Mouse (Mus musculus) thymus, postnatal 36 days (tissue): ENCODE results near the gene Dclk1.

Experiments used
- DNase-seq, 2 experiments: peaks; one replicate each; pipeline ENCODE4 v3.0.0; 2022; ENCODE audit warnings: mixed read lengths in 2 of 2

Gene Dclk1

DNA sequence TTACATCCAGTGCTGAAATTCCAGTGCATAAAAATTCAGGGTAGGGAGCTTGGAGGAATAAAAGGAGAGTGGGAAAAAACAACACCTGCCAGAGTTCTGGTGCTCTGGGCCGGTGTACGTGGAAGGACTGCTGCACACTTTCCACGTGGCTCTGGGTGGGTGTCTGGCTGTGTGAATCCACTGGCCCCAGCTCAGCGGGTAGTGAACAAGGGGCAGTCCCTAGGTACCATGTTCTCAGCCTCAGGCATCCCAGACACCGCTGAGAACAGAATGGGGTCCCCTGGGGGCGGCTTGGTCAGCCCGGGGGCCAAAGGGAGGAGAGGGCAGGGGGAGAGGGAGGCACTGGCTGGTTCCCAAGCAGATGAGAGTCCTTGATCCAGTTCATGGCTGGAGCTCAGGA lies 164.5 kb downstream of the Dclk1 start:
- no peak for DNase-seq

GRCm38 (mm10) chr3:55411547-55411946 lies 169.4 kb downstream of the Dclk1 start:
- no peak for DNase-seq

DNA sequence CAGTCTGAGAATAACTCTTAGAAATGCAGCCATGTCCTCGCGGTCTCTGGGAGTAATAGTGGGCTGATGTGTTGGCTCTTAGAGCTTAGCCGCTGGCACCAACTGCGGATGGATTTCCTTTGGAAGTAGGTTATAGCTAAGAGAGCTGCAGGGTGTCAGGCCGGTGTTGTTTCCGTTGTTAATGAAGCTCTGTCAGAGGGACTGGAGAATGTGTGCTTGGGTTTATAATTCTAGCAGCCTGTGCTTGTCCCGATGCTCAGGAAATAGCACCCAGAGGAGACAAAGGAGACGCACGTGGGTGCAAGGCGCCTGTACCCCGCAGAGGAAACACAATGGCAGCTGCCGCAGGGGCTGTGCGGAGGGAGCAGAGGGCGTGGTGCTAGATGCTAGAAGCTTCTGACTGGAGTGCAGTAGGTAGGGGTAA lies 173.4 kb downstream of the Dclk1 start:
- DNase-seq = peak; percentile 11 to 30

DNA sequence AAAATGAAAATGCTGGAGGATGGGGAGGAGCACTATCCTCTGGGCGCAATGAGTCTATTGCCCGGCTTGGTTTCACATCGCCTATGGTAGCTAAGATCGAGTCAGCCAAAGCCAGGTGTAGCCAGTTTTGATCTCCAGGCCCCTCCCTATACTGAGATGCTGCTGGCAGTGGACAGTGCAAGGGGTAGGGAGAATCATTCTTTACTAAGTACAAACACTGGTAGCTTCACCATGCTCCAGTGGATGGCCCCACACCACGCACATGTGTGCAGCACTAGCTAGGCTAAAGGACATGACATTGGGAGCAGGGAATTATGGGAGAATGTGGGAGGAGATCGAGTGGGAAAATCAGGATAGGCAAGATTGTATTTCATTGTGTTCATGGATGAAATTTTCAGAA lies 176.7 kb downstream of the Dclk1 start:
- no peak for DNase-seq

DNA sequence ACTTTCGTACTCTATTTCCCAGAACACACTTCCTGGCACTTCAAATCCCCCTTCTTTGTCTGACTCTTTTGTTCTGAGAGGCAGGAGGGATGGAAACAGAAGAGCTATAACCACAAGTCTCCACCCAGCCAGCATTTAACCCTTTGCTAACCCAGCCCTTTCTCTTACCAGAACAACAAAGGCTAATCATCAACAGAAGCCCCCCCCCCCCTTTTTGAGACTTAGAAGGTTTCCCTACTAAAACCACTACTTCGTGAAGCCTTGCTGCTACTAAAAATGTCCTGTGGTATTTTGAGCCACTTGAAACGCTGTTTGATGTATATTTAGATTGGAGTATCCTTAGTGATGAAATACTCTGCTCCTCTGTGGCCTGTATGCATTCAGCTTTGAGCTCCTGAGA lies 177.2 kb downstream of the Dclk1 start:
- DNase-seq = no peak

- no peak for DNase-seq
Measured at GRCm38 (mm10) chr3:55420436-55421083, 178.4 kb downstream of the Dclk1 start.

DNA sequence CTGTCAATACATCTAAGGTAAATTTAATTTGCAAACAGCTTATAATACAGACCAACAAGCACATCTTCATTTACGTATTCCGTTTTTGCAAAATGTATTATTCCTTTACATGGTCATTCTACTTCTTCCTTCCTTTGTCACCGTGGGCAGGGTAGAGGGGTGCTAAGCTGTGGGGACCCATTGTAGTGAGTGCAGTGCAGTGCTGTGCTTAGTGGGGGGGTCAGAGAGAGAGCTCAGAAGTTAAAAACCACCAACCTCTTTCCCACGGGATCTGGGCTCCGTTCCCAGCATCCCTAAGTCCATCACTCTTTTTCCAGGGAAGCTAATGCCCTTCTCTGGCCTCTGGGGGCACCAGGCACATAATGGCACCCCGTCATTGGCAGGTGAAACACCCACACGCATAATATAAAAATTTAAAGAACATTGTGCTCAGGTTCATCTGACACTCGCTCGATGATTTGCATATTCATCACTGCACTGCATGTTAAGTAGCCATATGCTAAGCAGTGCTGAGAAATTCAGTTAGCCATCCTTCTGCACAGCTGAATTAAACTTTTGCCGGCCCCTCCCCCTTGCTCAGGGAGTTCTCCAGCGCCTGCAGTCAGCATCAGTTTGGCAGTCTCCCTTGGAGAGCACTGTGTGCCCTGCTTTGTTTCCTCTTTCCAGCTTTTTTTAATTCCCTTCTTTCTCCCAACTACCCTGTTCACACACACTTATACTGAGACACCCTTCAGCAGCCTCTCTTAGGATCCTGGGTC lies 181.7 kb downstream of the Dclk1 start:
- DNase-seq = no peak

- DNase-seq = no peak
Measured at GRCm38 (mm10) chr3:55430022-55430549, 187.9 kb downstream of the Dclk1 start.

- no peak for DNase-seq
Measured at GRCm38 (mm10) chr3:55431223-55431622, 189.1 kb downstream of the Dclk1 start.

GRCm38 (mm10) chr3:55434276-55434675 lies 192.1 kb downstream of the Dclk1 start:
- no peak for DNase-seq

GRCm38 (mm10) chr3:55438824-55439446 lies 196.8 kb downstream of the Dclk1 start:
- no peak for DNase-seq

DNA sequence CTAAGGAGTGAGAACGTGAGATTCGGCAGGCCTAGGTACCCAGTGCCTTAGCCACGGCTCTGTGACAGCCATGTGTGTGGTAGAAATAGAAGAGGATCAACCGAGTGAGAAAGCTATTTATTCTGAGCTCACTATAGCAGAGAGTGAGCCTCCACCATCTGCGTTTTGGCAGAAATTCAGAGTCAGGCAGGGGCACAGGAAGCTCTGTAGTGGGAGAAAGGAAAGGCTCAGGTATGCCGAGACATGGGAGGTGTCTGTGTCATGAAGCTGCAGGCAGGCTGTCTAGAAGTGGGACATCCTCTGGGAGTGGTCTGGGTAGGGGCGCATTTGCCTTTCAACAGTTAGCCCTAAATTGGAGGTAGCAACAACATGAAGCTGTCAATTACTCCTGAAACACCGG lies 198.2 kb downstream of the Dclk1 start:
- DNase-seq = no peak

GRCm38 (mm10) chr3:55442012-55442645 lies 200.0 kb downstream of the Dclk1 start:
- no peak for DNase-seq

GRCm38 (mm10) chr3:55443271-55443670 lies 201.1 kb downstream of the Dclk1 start:
- no peak for DNase-seq

DNA sequence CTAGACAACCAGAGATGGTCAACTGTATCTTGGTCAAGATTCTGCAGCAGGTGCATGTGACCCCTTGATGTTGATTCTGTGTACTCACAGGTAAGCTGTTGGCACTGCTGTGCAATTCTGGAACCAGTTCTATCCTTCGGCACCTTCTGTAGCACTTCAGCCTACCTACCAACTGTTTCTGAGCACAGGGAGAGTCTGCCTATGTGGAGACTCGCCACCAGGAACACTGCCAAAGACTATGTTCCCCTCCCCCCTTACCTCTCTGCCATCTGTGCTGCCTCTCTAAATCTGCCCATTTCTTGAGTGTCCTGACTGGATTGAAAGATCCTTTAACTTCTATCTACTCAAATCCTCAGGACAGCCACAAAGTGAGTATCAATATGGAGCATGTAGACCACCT lies 201.6 kb downstream of the Dclk1 start:
- no peak for DNase-seq

- DNase-seq = no peak
Measured at GRCm38 (mm10) chr3:55446681-55447080, 204.5 kb downstream of the Dclk1 start.

GRCm38 (mm10) chr3:55447486-55448460 lies 205.6 kb downstream of the Dclk1 start:
- DNase-seq = no peak

DNA sequence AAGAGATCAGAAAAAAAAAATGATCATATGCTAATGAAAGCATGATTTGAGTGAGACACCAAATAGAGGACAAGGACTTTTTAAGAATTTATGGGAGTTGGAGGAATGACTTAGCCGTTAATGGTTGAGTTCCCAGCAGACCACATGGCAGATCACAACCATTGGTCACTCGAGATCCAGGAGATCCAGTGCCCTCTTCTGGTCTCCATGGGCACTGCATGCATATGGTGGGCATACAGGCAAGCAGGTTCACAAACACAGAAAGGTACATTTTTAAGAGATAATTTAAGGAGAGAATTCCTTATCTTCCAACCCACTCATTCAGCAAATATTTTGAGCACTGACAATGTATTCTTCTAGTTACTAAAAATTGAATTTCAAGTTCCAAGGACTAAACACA lies 207.0 kb downstream of the Dclk1 start:
- no peak for DNase-seq

GRCm38 (mm10) chr3:55451035-55451434 lies 208.9 kb downstream of the Dclk1 start:
- DNase-seq = no peak

DNA sequence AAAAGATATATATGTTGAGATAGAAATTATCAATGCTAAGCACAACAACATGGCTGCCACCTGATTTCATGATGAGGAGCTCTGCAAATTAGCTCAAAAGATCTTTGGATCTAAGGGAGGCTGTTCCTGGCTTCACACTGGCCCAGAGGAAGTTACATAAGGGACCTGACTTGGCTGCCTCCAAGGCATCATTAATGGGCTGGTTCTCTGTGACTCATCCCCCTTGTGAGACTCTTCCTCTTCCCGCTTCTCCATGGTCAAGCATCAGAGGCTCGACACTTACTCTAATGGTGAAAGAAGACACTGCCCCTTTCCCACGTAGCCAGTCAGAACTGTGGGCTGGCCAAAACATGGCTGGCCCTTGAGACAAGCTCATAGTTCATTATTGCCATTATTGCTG lies 209.7 kb downstream of the Dclk1 start:
- no peak for DNase-seq

DNA sequence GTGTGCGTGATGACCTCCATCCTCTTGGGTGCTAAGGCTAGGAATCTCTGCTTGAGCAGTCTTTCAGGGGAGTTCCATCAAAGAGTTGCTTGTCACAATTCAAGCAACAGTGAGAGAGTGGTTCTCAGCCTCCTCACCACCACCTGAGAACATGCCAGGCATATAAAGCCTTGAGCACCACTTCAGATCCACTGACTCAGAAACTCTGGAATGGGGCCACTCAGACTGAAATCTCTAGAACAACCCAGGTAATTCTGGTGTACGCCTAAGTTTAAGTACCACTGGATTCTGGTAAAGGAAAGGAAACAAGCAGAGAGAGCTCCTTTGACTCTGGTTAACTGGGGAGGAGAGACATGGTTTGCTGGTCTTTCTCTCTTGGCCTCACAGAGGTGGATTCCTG lies 210.3 kb downstream of the Dclk1 start:
- DNase-seq = no peak

- no peak for DNase-seq
Measured at GRCm38 (mm10) chr3:55461092-55461491, 218.9 kb downstream of the Dclk1 start.
